Mouse (Mus musculus) kidney, adult 2 months (tissue): ENCODE measurements around the gene Arhgef11.

ENCODE experiments used
- CTCF ChIP-seq: fragments of 200-500 bp; conservative IDR thresholded peaks from 2 replicates; pipeline ENCODE4 v1.5.1; 2011; ENCODE audit warnings: low read depth, mild to moderate bottlenecking, control low read depth, low read length, moderate library complexity, mixed read lengths; ENCODE audit not compliant: insufficient read depth, insufficient read length
- POLR2A ChIP-seq: fragments of 200-500 bp; IDR thresholded peaks from one replicate; pipeline ENCODE4 v1.6.1; 2011; ENCODE audit warnings: low read depth, low read length, control low read depth

- no peak for TF ChIP-seq CTCF
- TF ChIP-seq POLR2A, result no peak
Measured at GRCm38 (mm10) chr3:87575766-87576165, 41.6 kb upstream of the Arhgef11 start.
